Mouse (Mus musculus): ENCODE results near the gene Ifi202b.
"Not testable (repeated sequence)": the region's sequence is repeated elsewhere in the genome, so short reads cannot be mapped to it uniquely, and the experiment has no call there.

- not testable (repeated sequence) for TF ChIP-seq CTCF (IDR thresholded peaks at IDR 0.05; ENCODE audit: extremely low read depth, insufficient read depth, insufficient read length, insufficient replicate concordance); POLR2A (IDR thresholded peaks at IDR 0.05; ENCODE audit: low read depth, low read length)
Observed at GRCm38 (mm10) chr1:174004352-174005109, 22.0 kb upstream of the Ifi202b start.
